Mouse (Mus musculus): Measurements from ENCODE around the gene Gtf2f2. TPM values are rescaled to one million over a fixed set of nuclear protein-coding genes. Genes with fewer than 3 reads are reported as not detected.

Gene Gtf2f2
- polyA plus RNA-seq, 1 experiment from 2014 or later, result 49.6 TPM

DNA sequence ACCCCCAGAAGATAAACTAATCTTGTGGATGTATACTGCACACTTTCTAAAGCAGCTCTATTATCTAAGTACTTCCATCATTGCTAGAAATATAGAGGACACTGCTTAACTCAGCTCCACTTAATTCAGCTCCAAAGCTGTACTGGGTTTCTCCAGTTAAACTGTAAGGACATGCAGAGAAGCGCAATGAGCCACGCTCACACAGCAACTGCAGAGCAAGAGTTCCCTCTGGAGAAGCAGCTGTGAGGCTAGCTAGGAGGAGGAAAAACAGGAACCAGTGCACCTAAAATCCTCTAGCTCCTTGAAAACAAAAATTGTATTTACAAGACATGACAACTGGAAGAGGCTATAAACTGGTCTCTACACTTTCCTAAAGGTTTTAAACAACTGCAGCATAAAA lies 26.8 kb downstream of the Gtf2f2 start:
- ATAC-seq, result no peak
- Histone ChIP-seq H3K27me3 (replicated peaks; ENCODE audit: control insufficient read depth, insufficient read depth, low read length) (no peaks in the 10 kb centered on the region), H3K4me1 (replicated peaks; ENCODE audit: control insufficient read depth, insufficient read depth, low read length) (peaks cover 4% of the 10 kb centered on the region; the same call in 1 of the 2 replicates), H3K27ac (ENCODE audit: low read length) (no peak overlapping the region), H3K9me3 (ENCODE audit: control insufficient read depth, low read length) (no peaks in the 10 kb centered on the region), H3K4me3 (replicated peaks; ENCODE audit: low read length) (no peak overlapping the region), H3K36me3 (ENCODE audit: control insufficient read depth, insufficient read depth) (no peaks in the 10 kb centered on the region), H3K9ac (replicated peaks; ENCODE audit: low read depth, low read length) (no peak overlapping the region), H3K4me2 (ENCODE audit: low read length) (no peak overlapping the region)
- WGBS, result 92% methylated on average over 2 of the region's 2 CpGs

DNA sequence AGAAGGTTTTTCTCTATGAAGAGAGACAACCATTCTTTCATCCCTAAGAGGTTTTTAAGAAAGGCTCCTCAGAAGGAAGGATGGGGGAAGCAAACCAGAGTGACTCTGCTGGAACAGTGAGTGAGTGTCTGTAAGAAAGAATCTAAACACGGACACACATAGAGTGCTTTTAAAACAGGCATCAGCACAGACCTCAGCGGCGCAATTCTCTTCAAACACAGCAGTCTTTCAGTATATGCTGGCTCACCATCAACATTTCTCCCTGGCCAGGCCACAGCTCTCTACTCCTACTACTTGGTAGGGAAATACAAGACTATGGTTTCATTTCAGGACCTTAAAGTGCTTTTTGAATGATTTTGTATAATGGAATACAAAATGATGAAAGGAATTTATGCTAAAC lies 29.4 kb downstream of the Gtf2f2 start:
- ATAC-seq, result no peak
- 80% methylated on average over 3 of the region's 3 CpGs for WGBS
- Histone ChIP-seq H3K9ac (replicated peaks; ENCODE audit: low read depth, low read length) (no peak overlapping the region), H3K4me3 (replicated peaks; ENCODE audit: low read length) (no peak overlapping the region), H3K4me2 (ENCODE audit: low read length) (no peak overlapping the region), H3K36me3 (ENCODE audit: control insufficient read depth, insufficient read depth) (no peaks in the 10 kb centered on the region), H3K27ac (ENCODE audit: low read length) (no peak overlapping the region), H3K9me3 (ENCODE audit: control insufficient read depth, low read length) (no peaks in the 10 kb centered on the region), H3K4me1 (replicated peaks; ENCODE audit: control insufficient read depth, insufficient read depth, low read length) (peaks cover 4% of the 10 kb centered on the region; the same call in 1 of the 2 replicates), H3K27me3 (replicated peaks; ENCODE audit: control insufficient read depth, insufficient read depth, low read length) (no peaks in the 10 kb centered on the region)

DNA sequence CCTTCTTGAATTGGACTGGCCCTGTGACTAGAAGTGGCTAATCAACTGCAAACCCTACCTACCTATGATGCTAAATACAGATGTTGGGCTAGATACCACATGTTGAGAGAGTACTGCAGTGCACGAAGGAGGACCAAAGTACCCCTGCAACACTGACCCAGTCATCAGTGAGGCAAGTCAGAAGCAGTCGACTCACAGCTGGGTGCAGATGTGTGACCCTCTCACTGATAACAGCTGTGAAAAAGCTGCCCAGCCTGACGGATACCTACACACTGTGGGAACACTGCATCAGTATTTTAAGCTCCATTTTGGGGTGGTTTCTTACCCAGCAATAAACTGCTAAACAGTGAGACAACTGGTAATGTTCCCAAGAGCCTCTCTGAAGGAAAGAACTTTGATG lies 34.6 kb downstream of the Gtf2f2 start:
- no peak overlapping the region for H3K9ac ChIP-seq (replicated peaks; ENCODE audit: low read depth, low read length)
- no peaks in the 10 kb centered on the region for H3K36me3 ChIP-seq (ENCODE audit: control insufficient read depth, insufficient read depth)
- H3K9me3 ChIP-seq (ENCODE audit: control insufficient read depth, low read length), result no peaks in the 10 kb centered on the region
- H3K27ac ChIP-seq (ENCODE audit: low read length), result no peak overlapping the region
- no peaks in the 10 kb centered on the region for H3K4me1 ChIP-seq (replicated peaks; ENCODE audit: control insufficient read depth, insufficient read depth, low read length)
- no peak overlapping the region for H3K4me3 ChIP-seq (replicated peaks; ENCODE audit: low read length)
- no peaks in the 10 kb centered on the region for H3K27me3 ChIP-seq (replicated peaks; ENCODE audit: control insufficient read depth, insufficient read depth, low read length)
- H3K4me2 ChIP-seq (ENCODE audit: low read length), result no peak overlapping the region
- WGBS, result 76% methylated on average over 3 of the region's 3 CpGs
- ATAC-seq, result no peak

DNA sequence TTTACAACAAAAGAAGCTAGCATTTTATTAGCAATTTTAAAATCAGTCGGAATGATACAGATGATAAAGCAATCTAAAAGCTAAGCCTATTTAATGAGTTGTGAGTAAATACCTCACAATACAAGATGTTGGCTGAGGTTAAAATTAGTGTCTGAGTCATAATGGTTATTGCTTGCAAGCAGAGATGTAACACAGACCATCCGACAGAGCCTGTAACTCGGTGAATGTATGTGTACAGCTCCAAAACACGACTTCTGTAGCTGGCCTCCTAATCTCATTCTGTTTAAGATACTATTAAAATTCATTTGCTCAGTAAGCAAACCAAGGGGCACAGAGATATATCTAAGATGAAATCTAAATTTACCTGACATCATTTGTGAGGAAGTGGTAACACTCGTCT lies 43.4 kb downstream of the Gtf2f2 start:
- Histone ChIP-seq H3K4me2 (ENCODE audit: low read length) (no peak overlapping the region), H3K9me3 (ENCODE audit: control insufficient read depth, low read length) (no peaks in the 10 kb centered on the region), H3K27ac (ENCODE audit: low read length) (no peak overlapping the region), H3K9ac (replicated peaks; ENCODE audit: low read depth, low read length) (no peak overlapping the region), H3K4me3 (replicated peaks; ENCODE audit: low read length) (no peak overlapping the region), H3K27me3 (replicated peaks; ENCODE audit: control insufficient read depth, insufficient read depth, low read length) (no peaks in the 10 kb centered on the region), H3K36me3 (ENCODE audit: control insufficient read depth, insufficient read depth) (no peaks in the 10 kb centered on the region), H3K4me1 (replicated peaks; ENCODE audit: control insufficient read depth, insufficient read depth, low read length) (peaks cover 14% of the 10 kb centered on the region)
- WGBS, result 77% methylated on average over 5 of the region's 5 CpGs
- no peak for ATAC-seq

DNA sequence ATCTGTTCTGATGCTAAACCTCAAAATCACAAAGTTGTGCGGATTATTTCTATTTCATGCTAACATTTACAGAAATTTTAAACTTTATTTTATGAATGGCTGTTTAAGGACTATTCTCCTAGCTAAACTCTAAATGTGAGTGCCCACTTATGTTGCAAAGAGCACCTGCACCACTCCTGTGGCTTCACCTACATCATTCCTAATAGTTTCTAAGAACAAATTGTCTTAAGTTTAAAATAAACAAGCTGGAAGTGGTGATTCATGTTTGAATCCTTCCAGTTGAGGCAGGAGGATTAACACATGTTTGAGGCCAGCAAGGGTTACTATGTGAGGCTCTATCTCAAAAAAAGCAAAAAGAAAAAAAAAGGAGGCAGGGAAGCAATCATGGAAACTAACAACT lies 46.2 kb downstream of the Gtf2f2 start:
- no peak for ATAC-seq
- no peaks in the 10 kb centered on the region for H3K9me3 ChIP-seq (ENCODE audit: control insufficient read depth, low read length)
- peak overlapping the region; percentile 43 for H3K4me2 ChIP-seq (ENCODE audit: low read length)
- peak overlapping the region; percentile 8; the same call in 1 of the 2 replicates for H3K4me3 ChIP-seq (replicated peaks; ENCODE audit: low read length)
- H3K36me3 ChIP-seq (ENCODE audit: control insufficient read depth, insufficient read depth), result no peaks in the 10 kb centered on the region
- H3K27ac ChIP-seq (ENCODE audit: low read length), result no peak overlapping the region
- H3K4me1 ChIP-seq (replicated peaks; ENCODE audit: control insufficient read depth, insufficient read depth, low read length), result peaks cover 16% of the 10 kb centered on the region
- H3K9ac ChIP-seq (replicated peaks; ENCODE audit: low read depth, low read length), result no peak overlapping the region
- no peaks in the 10 kb centered on the region for H3K27me3 ChIP-seq (replicated peaks; ENCODE audit: control insufficient read depth, insufficient read depth, low read length)
- WGBS, result 93% methylated on average over 1 of the region's 1 CpGs

DNA sequence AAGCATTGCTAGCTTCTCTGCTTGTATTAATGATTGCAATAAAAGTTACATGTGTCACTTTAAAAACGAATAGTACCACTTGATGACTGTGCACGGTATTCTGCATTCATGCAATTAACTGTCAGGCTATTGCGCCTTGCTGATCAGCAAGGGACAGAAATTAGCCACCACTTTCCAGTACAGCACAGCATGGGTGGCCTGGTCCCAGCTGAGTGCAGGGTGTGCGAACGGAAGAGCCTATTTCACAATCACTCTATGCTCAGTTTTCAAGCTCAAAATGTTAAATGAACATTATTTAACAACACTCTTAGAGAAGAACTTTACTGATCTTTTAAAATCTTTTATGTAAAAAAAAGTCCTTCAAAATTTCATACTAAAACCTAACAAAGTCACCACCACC lies 46.7 kb downstream of the Gtf2f2 start:
- Histone ChIP-seq H3K9ac (replicated peaks; ENCODE audit: low read depth, low read length) (no peak overlapping the region), H3K36me3 (ENCODE audit: control insufficient read depth, insufficient read depth) (no peaks in the 10 kb centered on the region), H3K4me2 (ENCODE audit: low read length) (peak overlapping the region; percentile 51), H3K27me3 (replicated peaks; ENCODE audit: control insufficient read depth, insufficient read depth, low read length) (no peaks in the 10 kb centered on the region), H3K27ac (ENCODE audit: low read length) (no peak overlapping the region), H3K9me3 (ENCODE audit: control insufficient read depth, low read length) (no peaks in the 10 kb centered on the region), H3K4me1 (replicated peaks; ENCODE audit: control insufficient read depth, insufficient read depth, low read length) (peaks cover 16% of the 10 kb centered on the region), H3K4me3 (replicated peaks; ENCODE audit: low read length) (peak overlapping the region; percentile 34)
- ATAC-seq, result peak; percentile 57; the same call in 1 of the 2 replicates
- 19% methylated on average over 5 of the region's 5 CpGs for WGBS

DNA sequence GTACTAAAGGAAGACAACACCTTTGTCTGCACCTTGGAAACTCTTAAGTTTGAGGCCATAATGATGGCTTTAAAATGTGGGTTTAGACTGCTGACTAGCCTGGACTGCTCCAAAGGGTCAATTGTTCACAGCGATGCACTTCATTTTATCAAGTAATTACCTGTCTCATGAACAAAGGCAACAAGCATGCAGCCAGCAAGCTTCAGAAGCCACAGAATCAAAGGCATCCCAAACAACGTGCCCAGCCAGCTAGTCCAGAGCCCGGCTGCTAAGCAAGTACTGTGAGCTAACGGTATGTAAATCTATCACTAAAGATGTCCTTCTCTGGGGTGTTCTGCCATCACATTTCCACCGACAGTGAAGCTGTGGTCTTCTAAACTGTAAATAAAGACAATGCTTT lies 47.5 kb downstream of the Gtf2f2 start:
- peaks cover 16% of the 10 kb centered on the region for H3K4me1 ChIP-seq (replicated peaks; ENCODE audit: control insufficient read depth, insufficient read depth, low read length)
- no peak overlapping the region for H3K27ac ChIP-seq (ENCODE audit: low read length)
- no peaks in the 10 kb centered on the region for H3K27me3 ChIP-seq (replicated peaks; ENCODE audit: control insufficient read depth, insufficient read depth, low read length)
- H3K36me3 ChIP-seq (ENCODE audit: control insufficient read depth, insufficient read depth), result no peaks in the 10 kb centered on the region
- no peaks in the 10 kb centered on the region for H3K9me3 ChIP-seq (ENCODE audit: control insufficient read depth, low read length)
- peak overlapping the region; percentile 28 for H3K9ac ChIP-seq (replicated peaks; ENCODE audit: low read depth, low read length)
- peak overlapping the region; percentile 61 for H3K4me2 ChIP-seq (ENCODE audit: low read length)
- ATAC-seq, result no peak
- 6% methylated on average over 5 of the region's 5 CpGs for WGBS
- H3K4me3 ChIP-seq (replicated peaks; ENCODE audit: low read length), result peak overlapping the region; percentile 40

DNA sequence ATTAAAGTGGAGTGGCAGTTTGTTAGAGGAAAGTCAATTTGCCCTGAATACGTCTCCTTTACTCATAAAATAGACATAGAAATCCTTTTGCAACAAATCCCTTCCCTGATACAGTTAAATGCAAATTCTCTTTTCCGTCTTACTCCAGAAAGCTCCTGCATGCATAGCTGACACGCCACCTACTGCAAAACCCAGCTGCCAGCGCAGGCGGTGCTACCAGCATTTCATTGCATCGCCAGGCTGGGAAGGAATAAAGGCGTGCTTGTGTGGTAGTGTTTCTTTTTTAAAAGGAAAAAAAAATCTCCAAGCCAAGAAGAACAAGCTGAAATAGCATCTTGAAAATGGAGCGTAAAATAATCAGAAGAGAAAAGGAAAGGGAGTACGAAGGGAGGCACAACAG lies 48.4 kb downstream of the Gtf2f2 start:
- H3K9me3 ChIP-seq (ENCODE audit: control insufficient read depth, low read length), result no peaks in the 10 kb centered on the region
- peak overlapping the region; percentile 66 for H3K27ac ChIP-seq (ENCODE audit: low read length)
- H3K9ac ChIP-seq (replicated peaks; ENCODE audit: low read depth, low read length), result peak overlapping the region; percentile 28
- ATAC-seq, result peak; percentile 91
- H3K4me3 ChIP-seq (replicated peaks; ENCODE audit: low read length), result peak overlapping the region; percentile 40
- 22% methylated on average over 9 of the region's 9 CpGs for WGBS
- peak overlapping the region; percentile 61 for H3K4me2 ChIP-seq (ENCODE audit: low read length)
- H3K4me1 ChIP-seq (replicated peaks; ENCODE audit: control insufficient read depth, insufficient read depth, low read length), result peaks cover 16% of the 10 kb centered on the region
- no peaks in the 10 kb centered on the region for H3K27me3 ChIP-seq (replicated peaks; ENCODE audit: control insufficient read depth, insufficient read depth, low read length)
- no peaks in the 10 kb centered on the region for H3K36me3 ChIP-seq (ENCODE audit: control insufficient read depth, insufficient read depth)

DNA sequence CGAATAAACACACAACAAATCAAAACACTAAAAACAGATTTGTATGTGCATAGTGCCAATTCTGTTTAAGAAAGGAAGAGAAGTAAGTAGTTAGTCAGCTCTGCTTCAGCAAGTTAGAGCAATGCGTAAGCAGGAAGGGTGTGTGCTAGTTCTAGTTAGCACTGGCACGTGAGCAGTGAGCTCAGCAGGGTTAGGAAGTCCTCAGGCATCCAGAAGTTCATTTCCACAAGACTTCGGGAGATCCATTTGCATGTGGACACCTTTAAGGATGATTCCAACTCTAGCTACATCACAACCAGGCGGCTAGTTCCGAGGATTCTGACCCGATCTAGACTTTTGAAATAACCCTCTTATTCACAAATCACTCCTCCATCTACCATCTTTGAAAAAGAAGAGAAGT lies 55.9 kb downstream of the Gtf2f2 start, which contains the start of gene Kctd4:
Kctd4 (plus strand) TSS at position 244 of the 400 bp plus-strand sequence.
- Histone ChIP-seq H3K9me3 (ENCODE audit: control insufficient read depth, low read length) (no peaks in the 10 kb centered on the region), H3K27me3 (replicated peaks; ENCODE audit: control insufficient read depth, insufficient read depth, low read length) (no peaks in the 10 kb centered on the region), H3K36me3 (ENCODE audit: control insufficient read depth, insufficient read depth) (no peaks in the 10 kb centered on the region), H3K27ac (ENCODE audit: low read length) (no peak within 1 kb of the TSS), H3K4me1 (replicated peaks; ENCODE audit: control insufficient read depth, insufficient read depth, low read length) (no peaks in the 10 kb centered on the region), H3K4me3 (replicated peaks; ENCODE audit: low read length) (no peak within 1 kb of the TSS), H3K9ac (replicated peaks; ENCODE audit: low read depth, low read length) (no peak within 1 kb of the TSS), H3K4me2 (ENCODE audit: low read length) (no peak within 1 kb of the TSS)
- WGBS, result 94% methylated on average over 7 of the region's 7 CpGs
- no peak for ATAC-seq

DNA sequence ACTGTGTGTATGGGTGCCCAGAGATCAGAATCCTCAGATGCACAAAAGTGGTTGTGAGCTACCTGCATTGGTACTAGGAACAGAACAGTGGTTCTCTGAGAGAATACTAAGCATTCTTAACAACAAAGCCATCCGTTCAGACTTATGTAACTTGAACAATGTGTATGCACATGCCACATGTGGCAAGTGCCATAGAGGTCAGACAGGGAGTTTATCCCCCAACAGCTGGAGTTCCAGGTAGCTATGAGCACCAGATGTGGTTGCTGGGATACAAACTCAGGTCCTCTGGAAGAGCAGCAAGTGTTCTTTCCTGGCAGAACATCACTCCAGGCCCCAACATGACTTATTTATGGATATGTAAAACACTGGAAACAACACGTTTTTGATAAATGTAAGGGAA lies 57.7 kb downstream of the Gtf2f2 start:
- no peak overlapping the region for H3K4me2 ChIP-seq (ENCODE audit: low read length)
- no peaks in the 10 kb centered on the region for H3K9me3 ChIP-seq (ENCODE audit: control insufficient read depth, low read length)
- no peak overlapping the region for H3K4me3 ChIP-seq (replicated peaks; ENCODE audit: low read length)
- ATAC-seq, result no peak
- H3K27ac ChIP-seq (ENCODE audit: low read length), result no peak overlapping the region
- WGBS, result 61% methylated on average over 2 of the region's 2 CpGs
- no peaks in the 10 kb centered on the region for H3K36me3 ChIP-seq (ENCODE audit: control insufficient read depth, insufficient read depth)
- H3K4me1 ChIP-seq (replicated peaks; ENCODE audit: control insufficient read depth, insufficient read depth, low read length), result no peaks in the 10 kb centered on the region
- H3K9ac ChIP-seq (replicated peaks; ENCODE audit: low read depth, low read length), result no peak overlapping the region
- no peaks in the 10 kb centered on the region for H3K27me3 ChIP-seq (replicated peaks; ENCODE audit: control insufficient read depth, insufficient read depth, low read length)
